Mouse (Mus musculus) layer of hippocampus, postnatal 10 days (tissue): Measurements from ENCODE around the gene Nop53. TPM values are rescaled to one million over a fixed set of nuclear protein-coding genes. Genes with fewer than 3 reads are reported as not detected.
A peak's percentile ranks its signal among the peaks of the same experiment; 100 is the strongest.

ENCODE experiments used
- DNase-seq, 2 experiments: peaks; one replicate each; pipeline ENCODE4 v3.0.0; 2021; ENCODE audit warnings: low spot score in 2 of 2
- long read RNA-seq: library from polyadenylated mRNA; stranded (forward); transcript quantifications from one replicate; pipeline ENCODE4 v2.0.0, GENCODE M21; 2023
- total RNA-seq, 2 experiments: library from RNA; stranded (reverse); gene quantifications; 2 replicates each; pipeline ENCODE4 v1.2.3; 2021

Gene Nop53
- total RNA-seq, result 100 to 1,000 TPM; 126 to 135 TPM
- long read RNA-seq, transcript Nop53-201 (13 exons, 3,176 nt), result major isoform, 91 of 102 reads
- long read RNA-seq, partial matches to known transcripts, result 5 of 102 reads
- long read RNA-seq, other reads (novel, unspliced or antisense), result 6 of 102 reads

DNA sequence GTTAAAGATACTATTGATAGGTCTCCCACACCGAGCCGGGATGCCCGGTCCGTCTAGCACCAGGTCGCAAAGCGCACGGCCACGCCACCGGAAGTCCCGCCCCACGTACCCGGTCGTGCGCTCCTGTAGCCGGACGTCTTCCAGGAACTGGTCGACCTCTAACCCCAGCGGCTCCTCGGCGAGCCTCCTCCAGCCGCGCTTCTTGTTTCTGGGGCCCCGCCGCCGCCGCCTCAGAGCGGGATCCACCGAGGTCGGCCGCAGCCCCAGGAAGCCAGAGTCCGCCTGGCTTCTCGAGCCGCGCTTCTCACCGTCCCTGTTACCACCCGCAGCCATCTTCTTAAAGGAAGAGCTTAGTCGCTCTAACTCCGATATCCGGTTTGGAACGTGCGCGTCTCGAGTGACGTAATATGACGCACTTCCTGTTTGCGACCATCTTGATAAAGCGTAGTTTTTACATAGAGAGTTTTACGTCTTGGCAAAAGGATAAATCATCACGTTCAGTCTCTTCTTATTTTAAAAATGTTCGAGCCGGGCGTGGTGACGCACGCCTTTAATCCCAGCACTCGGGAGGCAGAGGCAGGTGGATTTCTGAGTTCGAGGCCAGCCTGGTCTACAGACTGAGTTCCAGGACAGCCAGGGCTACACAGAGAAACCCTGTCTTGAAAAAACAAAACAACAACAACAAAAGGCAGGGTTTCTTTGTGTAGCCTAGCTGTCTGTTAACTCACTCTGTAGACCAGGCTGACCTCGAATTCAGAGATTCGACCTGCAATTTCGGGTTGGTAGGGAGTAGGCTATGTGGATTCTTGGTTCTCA is at the start of gene Nop53:
TSS of gene Nop53 (minus strand) at position 354 of the 816 bp plus-strand sequence.
- peak; percentile 89 to 92 for DNase-seq

GRCm38 (mm10) chr7:15993789-15994188 is 47.9 kb upstream of the Nop53 start:
- no peak for DNase-seq

DNA sequence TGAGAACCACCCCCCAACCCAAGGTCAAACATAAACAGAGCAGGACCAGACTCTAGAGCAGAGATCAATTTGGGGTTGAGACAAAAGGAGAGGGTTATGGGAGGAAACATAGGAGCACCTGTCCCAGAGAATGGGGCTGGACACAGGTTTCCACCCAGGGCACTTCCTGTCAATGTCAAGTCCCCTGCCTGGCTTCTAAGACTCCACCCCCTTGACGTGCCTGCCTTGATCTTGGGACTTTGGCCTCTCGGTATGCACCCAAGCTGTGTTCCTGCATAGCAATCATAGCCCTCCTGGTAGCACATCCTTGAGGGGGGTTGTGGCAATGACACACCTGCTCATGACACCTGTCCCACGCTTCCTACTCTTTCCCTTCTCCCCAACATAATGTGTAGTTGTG is 47.3 kb upstream of the Nop53 start:
- no peak for DNase-seq

DNA sequence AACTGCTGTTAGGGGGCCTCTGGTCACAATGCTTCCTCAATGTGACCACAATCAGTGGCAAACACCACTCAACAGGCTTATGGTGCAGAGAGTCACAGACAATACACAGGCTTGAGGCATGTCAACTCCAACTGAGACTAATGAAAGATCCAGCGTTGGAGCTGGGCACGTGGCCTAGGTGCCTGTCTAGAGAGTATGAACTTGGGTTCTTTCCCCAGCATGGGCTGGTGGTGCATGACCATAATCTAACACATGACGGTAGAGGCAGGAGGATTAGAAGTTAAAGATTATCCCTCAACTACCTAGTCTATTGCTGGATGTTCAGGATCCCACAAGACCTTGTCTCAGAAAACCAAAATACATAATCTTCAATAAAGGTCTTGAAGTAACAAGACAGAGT is 45.9 kb upstream of the Nop53 start:
- no peak for DNase-seq

GRCm38 (mm10) chr7:15987661-15988356 is 41.9 kb upstream of the Nop53 start:
- no peak for DNase-seq

- DNase-seq, result peak in 1 of 2 experiments; percentile 40
Measured at GRCm38 (mm10) chr7:15982729-15983407, 37.0 kb upstream of the Nop53 start.

- DNase-seq, result peak; percentile 33 to 35
Measured at GRCm38 (mm10) chr7:15981538-15981937, 35.7 kb upstream of the Nop53 start.

GRCm38 (mm10) chr7:15980246-15980645 is 34.4 kb upstream of the Nop53 start:
- peak; percentile 42 to 43 for DNase-seq

- DNase-seq, result peak; percentile 51 to 63
Measured at GRCm38 (mm10) chr7:15975904-15976303, 30.0 kb upstream of the Nop53 start.

- DNase-seq, result no peak
Measured at GRCm38 (mm10) chr7:15975451-15975850, 29.6 kb upstream of the Nop53 start.

DNA sequence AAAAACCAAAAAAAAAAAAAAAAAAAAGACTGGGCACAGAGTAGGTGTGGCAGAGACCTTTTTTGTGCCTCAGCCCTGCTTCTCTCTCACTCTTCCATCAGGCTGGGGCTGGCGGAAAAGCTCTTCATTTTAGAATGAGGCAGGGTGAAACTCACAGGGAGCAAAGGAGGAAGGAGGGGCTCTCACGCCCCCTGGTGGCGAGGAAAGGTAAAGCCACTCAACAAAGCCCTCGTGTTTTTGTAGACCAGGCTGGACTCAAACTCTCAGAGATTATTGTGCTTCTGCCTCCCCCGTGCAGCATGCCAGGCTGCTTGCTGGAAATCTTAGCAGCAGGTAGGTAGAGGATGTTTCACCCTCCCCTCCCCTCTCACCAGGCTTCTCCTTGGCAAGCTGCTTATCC is 28.8 kb upstream of the Nop53 start:
- DNase-seq, result peak; percentile 69 to 76

GRCm38 (mm10) chr7:15972247-15972646 is 26.4 kb upstream of the Nop53 start:
- no peak for DNase-seq

DNA sequence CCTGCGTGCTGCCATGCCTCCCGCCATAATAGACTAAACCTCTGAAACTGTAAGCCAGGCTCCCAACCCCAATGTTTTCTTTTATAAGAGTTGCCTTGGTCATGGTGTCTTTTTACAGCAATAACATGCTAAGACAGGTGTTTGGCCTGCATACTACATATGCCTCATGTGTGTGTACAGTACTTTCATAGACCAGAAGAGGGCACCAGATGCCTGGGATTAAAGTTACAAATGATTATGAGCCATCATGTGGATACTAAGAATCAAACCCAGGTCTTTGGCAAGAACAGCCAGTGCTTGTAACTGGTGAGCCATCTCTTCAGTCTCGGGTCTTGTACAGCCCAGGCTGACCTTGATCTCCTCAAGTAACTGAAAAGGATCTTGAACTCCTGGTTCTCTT is 23.8 kb upstream of the Nop53 start:
- no peak for DNase-seq

GRCm38 (mm10) chr7:15968322-15968721 is 22.4 kb upstream of the Nop53 start:
- DNase-seq, result no peak

- peak; percentile 75 to 79 for DNase-seq
Measured at GRCm38 (mm10) chr7:15967312-15967711, 21.4 kb upstream of the Nop53 start, which contains the start of gene Ehd2. Gene Ehd2 (minus strand): TSS chr7:15967567.

DNA sequence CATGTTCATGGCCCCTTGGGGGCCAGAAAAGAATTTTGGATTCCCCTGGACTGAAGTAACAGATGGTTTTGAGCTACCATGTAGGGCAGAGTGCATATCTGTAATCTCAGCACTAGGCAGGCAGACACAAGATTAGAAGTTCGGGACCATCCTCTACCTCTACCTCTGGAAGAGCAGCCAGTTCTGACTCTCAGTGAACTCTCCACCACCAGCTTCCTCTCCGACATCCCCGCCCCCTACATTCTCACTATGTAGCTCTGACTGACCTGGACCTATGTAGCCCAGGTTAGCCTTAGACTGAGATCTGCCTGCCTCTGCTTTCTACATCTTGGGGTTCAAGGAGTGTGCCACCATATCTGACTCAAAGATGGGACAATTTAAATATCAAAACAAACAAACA is 20.6 kb upstream of the Nop53 start:
- no peak for DNase-seq

GRCm38 (mm10) chr7:15963798-15964652 is 18.2 kb upstream of the Nop53 start:
- no peak for DNase-seq

DNA sequence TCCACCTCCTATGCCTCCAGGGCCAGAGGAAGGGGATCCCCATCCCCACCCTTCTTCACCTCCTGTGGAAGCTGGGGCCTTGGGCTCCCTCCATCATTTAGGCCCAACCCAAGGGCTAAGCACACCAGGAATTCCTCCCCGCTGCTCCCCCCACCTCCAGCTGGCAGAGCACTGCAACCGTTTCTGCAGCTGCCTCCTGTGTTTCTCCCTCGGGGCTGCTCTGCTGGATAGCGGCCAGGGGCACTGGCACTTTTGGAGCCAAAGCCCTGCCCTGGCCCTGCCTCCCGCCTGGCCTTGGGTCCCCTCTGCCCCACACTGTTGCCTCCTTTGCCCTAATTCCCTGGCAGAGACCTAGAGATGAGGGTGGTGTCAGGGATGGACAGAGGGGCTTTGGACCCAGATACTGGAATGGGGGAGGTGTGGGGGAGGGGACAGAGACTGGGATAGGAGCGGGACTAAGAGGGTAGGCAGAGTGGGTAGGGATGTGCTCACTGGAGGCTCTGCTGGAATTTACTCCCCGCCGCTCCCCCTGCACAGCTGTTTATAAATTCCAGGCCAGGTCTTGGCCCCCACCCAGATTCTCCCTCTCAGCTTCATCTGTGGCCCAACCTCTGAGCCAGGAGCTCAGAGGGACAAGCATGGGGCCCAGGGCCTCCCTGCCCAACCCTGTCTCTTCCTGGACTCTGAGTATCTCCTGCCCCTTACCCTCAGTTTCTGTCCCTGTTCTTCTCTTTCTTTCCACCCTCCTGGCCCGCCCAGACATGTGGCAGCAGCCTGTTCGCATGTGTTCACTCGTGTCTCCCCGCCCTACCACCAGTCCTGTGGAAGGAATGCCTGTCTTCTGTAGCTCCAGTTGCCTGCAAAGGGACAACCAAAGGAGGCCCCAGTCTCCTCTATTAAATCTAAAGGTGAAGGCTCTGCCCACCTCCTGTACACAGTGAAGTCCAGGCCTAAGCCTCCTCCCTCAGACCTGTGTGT is 16.7 kb upstream of the Nop53 start:
- peak; percentile 70 to 78 for DNase-seq

DNA sequence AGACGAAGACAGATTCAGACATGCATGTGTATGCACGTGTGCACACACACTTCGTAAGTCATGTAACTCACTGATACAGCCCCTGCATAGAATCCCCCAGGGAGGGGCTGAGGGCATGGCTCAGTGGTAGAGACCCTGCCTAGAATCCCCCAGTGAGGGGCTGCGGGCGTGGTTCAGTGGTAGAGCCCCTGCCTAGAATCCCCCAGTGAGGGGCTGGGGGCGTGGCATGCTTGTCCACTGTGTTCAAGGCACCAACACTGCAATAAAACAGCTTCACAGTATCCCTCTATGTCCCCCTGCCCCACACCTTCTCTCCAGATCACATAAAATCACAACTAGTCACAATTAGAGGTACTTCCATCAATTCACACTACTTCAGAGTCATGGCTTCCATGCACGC is 15.9 kb upstream of the Nop53 start:
- no peak for DNase-seq
